Mouse (Mus musculus): ENCODE measurements around the gene Reep1. TPM values are rescaled to one million over a fixed set of nuclear protein-coding genes. Genes with fewer than 3 reads are reported as not detected.
"Not testable (repeated sequence)": the region's sequence is repeated elsewhere in the genome, so short reads cannot be mapped to it uniquely, and the experiment has no call there.

Gene Reep1
- polyA plus RNA-seq, 1 experiment: 79.2 TPM

DNA sequence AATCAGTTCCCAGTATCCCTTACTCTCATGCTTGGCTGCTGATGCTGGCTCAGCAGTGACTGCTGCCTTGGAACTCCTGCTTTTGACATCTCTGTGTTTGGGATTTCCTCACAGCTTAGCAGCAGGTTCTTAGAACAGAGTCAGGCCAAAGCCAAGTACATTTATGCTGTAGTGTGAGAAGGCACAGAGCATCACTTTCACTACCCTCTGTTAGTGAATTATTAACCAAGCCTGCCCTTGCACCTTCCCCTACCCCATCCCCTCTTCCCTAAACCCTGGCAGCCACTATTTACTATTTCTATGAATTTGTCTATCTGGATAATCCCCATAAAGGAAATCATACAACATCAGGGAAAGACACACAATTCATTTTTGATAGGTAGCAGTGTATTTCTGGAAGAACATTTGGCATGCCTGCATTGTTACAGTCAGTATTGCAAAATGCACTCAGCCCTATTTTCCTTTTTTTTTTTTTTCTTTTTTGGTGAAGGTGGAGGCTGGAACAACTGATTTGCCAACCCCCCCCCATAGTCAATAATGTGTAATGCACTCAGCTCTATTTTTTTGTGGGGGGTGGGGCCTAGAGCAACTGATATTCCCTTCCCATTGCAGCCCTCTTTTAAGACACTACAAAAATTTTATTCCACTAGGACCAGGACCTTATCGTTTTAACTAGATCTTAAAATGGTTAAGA is 133.4 kb downstream of the Reep1 start:
- H3K4me1 ChIP-seq (ENCODE audit: control insufficient read depth, insufficient read depth, low read length): no peaks in the 10 kb centered on the region
- no peak overlapping the region for H3K27ac ChIP-seq (ENCODE audit: insufficient read depth, low read length)
- TF ChIP-seq POLR2A (IDR thresholded peaks at IDR 0.05; ENCODE audit: extremely low read depth, insufficient read depth, low read length): no peak
- TF ChIP-seq CTCF (IDR thresholded peaks at IDR 0.05; ENCODE audit: extremely low read depth, insufficient read depth, low read length): no peak
- no peak overlapping the region for H3K4me3 ChIP-seq (ENCODE audit: insufficient read depth, low read length)

DNA sequence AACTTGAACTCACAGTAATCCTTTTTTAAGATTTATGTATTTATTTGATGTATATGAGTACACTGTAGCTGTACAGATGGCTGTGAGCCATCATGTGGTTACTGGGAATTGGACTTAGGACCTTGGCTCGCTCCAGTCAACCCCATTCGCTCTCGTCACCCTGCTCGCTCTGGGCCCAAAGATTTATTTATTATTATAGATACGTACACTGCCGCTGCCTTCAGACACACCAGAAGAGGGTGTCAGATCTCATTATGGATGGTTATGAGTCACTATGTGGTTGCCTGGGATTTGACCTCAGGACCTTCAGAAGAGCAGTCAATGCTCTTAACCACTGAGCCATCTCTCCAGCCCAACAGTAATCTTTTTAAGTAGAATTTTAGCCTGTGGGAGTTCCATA is 139.5 kb downstream of the Reep1 start:
- not testable (repeated sequence) for H3K4me1 ChIP-seq (ENCODE audit: control insufficient read depth, insufficient read depth, low read length); H3K27ac ChIP-seq (ENCODE audit: insufficient read depth, low read length); H3K4me3 ChIP-seq (ENCODE audit: insufficient read depth, low read length)

Other genes with a start within 250 kb of the Reep1 start
- gene Rnf103, start 213.7 kb upstream of the Reep1 start, polyA plus RNA-seq (2012; rRNA removed): 32.4 and 34.4 TPM in 2 replicates
- 109 and 110 TPM in 2 replicates for gene Chmp3, start 163.8 kb upstream of the Reep1 start, polyA plus RNA-seq (2012; rRNA removed)
- 34.8 and 35.8 TPM in 2 replicates for gene Kdm3a, start 74.6 kb upstream of the Reep1 start, polyA plus RNA-seq (2012; rRNA removed)
- 17.3 and 17.9 TPM in 2 replicates for gene Mrpl35, start 119.4 kb downstream of the Reep1 start, polyA plus RNA-seq (2012; rRNA removed)
- 82.1 and 85.2 TPM in 2 replicates for gene Immt, start 123.8 kb downstream of the Reep1 start, polyA plus RNA-seq (2012; rRNA removed)
- gene Ptcd3, start 201.2 kb downstream of the Reep1 start, polyA plus RNA-seq (2012; rRNA removed): 52.3 and 56.9 TPM in 2 replicates
- 16.6 and 17.6 TPM in 2 replicates for gene Polr1a, start 201.5 kb downstream of the Reep1 start, polyA plus RNA-seq (2012; rRNA removed)